Mouse (Mus musculus) liver (tissue): ENCODE results near the gene Vamp9.

Experiments
- DNase-seq: peaks from one replicate; pipeline ENCODE4 v3.0.0-alpha.2; 2020; ENCODE audit warnings: mixed read lengths

Vamp9 gene

DNA sequence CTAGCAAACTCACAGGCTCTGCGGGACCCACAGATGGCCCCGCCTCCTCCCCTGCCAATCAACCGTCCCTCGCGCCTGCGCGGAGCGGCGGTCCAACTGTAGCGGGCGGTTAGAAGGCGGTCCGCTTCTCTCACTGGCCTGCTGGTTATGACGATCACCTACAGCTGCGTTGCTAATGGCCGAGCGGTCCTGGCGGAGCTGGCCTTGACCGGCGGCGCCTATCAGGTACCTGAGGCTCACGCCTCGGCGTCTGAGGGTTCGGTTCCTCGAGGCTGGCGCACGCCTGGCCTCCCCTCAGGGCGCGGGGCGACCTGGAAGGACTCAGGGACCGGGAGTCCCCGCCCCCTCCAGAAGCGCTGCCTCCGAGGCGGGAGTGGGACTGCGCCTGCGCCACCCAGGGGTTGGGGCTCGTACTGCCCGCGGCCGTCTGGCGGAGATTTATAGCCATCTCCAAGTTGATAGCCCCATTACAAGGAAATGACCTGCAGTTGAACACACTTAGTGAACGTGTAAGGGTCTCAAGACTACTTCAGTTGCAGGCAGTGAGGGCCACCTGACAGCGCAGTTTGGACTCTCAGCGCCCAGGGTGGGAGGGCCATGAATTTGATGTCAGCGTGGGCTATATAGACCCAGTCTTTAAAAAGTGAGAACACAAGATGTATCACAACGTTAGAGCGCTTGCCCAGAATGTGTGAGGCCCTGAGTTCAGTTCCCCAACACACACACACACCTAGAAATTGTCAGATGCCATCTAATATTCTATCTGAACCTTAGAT lies at the start of gene Vamp9:
TSS of gene Vamp9 (plus strand) at position 74 of the 776 bp plus-strand sequence.
- DNase-seq, result peak; percentile 90

DNA sequence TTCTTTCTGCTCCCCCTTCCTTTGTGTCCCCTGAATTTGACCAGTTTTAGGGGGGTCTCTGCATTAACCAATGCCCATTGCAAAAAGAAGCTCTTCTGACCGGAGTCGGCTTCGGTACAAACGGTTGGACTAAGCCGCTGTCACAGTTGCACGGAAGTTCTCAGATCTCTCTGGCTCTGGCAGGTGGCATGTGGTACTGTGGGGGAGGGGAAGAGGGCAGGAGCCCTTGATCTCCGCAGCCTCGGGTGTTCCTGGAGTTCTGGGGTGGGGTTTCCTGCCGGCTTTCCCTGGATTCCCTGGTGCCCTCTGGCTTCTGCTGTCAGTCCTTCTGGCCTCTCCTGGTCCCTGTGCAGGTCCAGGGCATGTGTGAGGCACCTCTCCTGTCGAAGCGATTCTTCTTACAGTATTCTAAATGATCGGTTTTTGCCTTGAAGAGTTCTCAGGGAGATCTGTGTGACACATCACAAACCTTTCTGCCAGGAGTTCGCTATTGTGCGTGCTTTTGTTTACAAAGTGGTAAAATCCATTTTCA lies 48.9 kb upstream of the Vamp9 start:
- DNase-seq, result no peak

DNA sequence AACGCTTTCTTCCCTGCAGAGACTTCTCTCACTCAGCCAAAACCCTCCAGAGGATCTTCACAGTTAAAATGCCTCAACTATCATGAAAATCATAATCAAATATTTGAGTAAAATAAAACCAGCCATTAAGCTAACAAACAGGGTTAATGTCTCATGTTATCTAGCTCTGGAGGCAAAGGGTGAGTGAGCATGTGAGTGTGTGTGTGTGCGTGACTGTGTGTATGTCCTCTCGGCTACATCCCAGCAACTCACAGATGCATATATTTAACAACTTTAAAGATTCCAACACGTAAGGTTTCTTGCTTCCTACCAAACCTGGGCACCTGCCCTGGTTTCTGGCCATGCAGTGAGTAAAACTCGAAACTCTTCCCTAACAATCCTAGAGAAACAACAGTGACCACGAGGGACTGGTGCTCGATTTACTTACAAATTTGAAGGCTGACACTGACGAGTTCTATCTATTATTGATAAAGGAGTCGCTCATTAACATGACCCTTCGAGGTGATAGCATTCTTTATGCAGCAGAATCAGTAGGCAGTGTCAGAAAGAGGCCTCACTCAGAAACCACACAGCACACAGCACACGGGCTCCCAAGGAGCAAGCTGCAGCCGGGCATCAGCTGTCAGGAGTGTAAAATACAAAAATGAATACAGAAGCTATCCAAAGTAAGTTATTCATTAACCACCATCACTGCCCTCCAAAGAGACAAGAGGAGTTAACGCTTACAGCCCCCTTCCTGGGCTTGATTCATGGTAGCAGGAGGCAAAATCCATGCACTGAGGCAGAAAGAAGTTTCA lies 46.2 kb upstream of the Vamp9 start:
- no peak for DNase-seq

DNA sequence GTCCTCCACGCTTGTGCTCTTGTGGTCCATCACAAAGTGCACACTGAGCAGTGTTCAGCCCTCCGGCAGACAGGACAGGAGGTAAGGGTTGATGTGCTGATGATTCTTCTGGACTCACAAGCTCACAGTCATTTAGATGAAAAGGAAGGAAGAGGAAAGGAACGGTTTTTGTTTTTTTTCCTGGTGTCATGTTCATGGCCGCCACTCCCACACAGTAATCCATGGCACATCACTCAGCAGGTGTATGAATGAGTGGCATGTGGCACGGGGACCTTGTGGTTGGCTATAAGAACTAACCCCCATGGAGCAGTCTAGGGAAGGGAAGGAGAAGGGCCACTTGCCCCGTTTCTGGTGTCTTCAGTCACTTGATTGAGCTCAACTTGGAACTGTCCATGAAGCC lies 44.2 kb upstream of the Vamp9 start:
- DNase-seq, result no peak

DNA sequence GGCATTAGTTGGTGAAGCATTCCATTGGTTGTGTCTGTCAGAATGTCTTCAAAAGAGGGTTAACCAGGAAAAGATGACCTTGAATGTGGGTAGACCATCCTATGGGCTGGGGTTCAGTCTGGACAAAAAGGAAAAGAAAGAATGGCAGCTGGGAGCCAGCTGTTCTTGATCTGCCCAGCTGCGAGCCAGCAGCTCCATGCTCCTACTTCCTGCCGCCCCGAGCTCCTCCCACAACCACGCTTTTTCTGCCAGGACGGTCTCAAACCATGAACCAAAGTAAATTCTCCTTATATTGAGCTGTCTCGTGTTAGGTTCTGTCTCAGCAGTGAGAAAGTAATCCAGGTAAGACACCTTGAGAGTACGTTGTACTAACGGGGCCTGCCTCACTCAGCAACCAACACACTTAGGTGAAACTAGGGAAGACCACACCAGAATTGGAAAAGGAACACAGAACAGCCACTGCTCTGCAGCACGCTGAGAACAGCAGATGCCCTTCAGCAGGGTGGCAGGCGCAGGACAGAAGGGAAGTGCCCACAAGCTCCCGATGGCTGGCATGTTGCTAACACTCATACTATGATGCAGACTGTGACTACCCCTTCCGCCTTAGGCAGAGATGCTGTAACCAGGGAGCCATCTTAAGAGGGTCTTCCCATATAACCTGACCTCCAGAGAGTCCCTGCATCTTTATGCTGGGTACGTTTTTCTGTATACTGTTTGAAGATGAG lies 42.2 kb upstream of the Vamp9 start:
- no peak for DNase-seq

DNA sequence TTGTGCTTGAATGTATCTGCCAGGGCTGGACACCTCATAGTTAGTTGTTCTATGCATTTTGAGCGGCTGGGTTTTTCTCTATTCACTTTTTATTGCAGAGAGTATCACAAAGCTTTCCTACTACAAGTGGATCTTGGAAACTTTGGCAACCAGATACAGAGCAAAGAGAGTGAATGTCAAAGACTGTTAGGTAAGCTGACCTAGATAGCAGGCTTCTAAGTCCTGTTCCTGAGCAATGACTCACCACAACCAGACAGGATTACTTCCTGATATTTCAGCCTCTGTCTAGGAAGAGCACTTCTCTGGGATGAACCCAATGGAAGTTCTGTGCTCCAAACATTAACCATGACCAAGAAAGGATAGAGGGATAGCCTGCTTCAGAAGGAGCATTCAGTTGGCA lies 40.3 kb upstream of the Vamp9 start:
- no peak for DNase-seq

DNA sequence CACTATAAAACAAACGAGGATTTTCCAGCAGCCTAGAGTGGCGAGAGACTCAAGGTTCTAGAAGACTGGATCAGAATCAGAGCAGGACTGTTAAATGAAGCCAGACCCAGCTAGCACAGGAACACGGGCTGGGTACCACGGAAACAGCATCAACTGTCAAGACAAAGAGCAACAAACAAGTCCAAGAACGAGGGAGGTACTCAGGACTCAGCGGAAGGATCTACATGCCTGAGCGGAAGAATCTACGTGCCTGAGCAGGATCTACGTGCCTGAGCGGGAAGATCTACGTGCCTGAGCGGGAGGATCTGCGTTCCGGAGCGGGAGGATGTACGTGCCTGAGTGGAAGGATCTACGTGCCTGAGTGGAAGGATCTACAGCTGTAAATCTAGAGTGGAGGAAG lies 37.8 kb upstream of the Vamp9 start:
- DNase-seq, result no peak

DNA sequence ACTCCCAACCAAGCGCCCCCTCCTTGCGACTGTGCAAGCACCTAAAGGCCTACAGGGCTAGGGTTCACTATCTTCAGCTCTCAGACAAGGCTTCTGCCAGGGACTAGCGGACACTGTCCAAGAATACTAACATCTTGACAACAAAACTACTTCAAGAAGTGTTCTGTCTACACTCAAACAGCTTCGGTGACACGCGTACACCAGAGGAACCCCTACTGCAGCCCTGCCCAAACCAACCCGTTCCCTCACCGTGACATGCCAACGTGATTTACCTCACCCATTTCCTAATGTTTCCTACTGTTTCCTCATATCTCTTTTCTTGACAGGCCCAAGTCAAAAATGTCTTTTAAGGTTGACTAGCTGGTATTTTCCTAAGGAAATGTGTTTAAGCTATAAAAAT lies 37.1 kb upstream of the Vamp9 start:
- DNase-seq, result no peak

DNA sequence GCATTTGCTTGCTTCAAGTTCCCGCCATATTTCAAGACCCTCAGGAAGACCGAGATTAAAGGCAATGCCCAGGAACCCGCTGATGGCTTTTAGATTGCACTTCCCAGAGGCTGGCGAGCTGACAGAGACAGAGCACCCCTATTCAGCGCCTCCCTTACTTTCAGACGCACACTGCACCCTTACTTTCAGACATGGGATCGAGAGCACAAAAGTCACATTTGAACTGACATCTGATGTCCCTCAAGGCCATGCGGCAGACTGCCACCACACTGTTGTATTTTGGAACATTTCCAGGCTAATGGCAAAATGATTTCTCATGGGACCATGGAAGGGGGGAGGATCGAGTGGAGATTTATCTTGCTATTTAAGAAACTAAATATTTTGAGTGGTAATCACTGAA lies 28.5 kb upstream of the Vamp9 start:
- DNase-seq, result no peak

DNA sequence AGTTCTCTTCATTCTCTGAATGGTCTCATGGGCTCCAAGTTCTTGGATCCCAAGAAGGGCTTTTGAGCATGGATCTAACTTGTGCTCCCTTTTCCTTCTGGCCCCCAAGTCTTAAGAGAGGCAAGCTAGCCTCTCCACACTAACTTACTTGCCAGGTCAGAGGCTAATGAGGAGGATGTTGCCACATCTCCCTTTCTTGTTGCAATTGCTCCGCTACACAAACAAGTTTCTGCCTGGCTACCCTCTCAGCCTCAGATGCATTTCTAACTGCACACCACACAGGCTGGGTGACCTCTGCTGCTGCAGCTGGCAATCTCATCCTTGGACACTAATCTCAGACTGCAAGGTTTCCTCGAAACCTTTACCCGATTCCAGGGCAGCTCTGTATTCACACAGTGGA lies 23.6 kb upstream of the Vamp9 start:
- no peak for DNase-seq

DNA sequence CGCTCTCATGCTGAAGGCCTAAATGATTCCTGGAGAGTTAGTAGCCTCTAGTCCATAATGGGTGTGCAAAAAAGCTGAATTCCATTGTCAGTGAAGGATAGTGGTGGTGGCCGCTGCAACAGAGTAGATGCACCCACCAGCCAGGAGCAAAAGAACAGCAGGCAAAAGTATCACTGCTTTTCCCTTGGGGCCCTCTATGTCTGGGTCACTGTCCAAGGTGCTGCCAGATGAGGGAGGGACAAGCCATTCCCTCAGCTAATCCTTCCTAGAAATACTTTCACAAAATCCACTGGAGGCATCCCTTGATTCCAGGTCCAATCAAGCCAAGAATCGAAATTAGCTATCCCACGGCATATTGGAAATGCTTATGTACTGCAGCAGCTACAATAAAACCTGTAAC lies 22.0 kb upstream of the Vamp9 start:
- DNase-seq, result no peak

DNA sequence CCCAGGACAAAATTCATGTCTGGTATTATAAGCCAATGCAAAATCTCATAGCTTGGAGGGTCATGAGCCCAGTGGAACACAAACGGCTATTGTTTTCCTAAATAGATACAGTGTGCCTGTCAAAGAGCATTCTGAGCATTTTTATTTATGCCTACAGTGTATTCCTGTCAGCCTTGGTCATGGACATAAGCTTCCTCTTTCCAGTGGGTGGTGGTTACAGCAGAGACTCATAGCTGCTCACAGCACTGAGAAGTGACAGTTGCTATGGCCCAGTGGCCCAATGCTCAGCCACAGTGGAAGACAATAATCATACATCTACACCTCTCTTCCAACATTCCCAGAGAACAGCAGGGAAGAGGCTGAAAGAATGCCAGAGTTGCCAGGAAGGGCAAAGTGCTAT lies 18.9 kb upstream of the Vamp9 start:
- DNase-seq, result no peak

DNA sequence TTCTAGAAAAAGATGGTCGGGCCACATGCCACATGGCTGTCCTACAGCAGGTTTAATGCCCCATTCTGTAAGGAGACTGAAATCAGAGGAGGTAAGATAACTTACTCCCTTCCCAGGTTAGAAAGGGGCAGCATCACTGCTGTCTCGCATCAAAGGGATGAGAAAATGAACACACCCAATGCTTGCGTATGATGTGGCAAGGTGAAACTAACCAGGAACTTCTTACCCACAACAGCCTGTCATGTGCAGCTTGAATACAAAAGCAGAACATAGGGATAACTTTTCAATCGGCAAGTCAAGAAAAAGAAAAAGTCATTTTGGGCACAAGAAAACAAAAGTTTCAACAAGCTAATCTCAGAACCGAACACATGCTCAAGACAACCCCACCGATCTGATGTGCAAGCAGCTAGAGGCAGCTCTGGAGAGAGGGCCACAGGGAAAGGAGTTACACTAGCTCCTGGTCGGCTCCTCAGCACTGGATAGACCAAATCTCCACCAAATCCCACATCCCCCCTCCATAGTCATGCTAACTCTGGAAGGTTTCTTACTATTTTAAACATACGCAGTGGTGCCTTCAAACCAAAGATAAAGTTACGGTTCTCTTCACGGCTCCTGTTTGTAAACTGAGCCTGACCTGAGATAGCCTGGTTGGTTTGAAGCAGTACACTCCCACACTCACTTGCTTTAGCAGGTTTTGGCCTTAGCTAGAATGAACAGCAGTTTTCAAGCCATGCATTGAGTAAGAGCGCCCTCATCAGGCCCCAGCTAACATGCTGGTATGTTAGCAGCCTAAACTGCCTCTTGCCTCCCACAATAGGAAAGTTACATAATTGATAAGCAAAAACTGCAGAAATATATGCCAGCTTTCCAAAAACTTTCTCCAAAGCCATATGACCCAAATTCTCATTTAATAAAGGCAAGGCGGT lies 14.3 kb upstream of the Vamp9 start:
- peak; percentile 19 for DNase-seq

DNA sequence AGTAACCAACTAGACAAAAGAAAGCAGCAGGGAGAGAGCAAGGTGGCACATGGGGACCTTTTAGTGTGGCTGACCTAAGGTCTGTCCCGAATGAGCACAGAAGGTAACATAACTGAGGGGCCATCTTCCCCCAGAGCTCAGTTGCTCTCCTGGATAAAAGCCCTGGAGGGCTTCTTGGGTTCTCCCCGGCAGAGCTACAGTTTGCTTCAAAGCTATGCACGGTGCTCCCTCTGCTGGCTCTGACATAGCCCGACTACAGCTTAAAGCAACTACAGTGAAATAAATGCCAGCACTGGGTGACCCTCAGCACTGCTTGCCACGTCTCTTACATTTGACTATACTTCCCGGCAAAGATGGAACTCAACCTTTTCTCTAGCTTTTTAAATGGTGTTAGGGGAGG lies 6.0 kb upstream of the Vamp9 start:
- DNase-seq, result peak; percentile 48

DNA sequence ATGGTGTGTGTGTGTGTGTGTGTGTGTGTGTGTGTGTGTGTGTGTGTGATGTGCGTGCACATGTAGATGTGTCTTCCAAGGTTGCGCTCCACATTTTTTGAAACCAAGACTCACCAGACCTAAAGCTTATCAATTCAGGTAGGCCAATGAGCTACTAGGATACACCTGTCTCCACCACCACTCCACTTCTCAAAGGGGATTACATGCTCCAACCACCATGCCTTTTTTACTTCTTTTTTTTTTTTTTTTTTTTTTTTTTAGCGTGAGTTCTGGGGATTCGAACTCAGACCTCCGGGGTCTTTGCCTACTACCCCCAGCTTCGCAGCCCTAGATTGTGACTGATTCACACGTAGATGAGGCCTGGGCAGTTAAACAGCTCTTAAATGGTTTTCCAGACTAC lies 323 bp upstream of the Vamp9 start:
- DNase-seq, result no peak

DNA sequence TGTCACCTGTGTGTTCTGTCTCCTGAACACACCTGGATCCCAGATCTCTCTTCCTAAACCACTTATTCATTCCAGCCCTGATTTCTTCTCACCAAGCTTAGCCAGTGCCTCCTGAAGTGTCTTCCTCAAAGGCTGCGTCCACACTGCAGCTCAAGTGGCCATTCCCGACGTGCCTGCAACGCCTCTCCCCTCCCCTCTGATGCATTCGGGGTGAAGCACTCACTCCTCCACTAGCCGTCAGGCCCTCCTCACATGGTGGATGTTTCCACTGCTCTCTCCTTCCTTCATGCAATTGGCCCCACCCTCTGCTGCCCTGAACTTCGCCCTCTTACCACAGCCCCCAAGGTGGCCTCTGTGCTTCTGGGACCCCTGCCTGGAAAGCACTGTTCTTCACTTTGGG lies 9.4 kb downstream of the Vamp9 start:
- DNase-seq, result no peak

DNA sequence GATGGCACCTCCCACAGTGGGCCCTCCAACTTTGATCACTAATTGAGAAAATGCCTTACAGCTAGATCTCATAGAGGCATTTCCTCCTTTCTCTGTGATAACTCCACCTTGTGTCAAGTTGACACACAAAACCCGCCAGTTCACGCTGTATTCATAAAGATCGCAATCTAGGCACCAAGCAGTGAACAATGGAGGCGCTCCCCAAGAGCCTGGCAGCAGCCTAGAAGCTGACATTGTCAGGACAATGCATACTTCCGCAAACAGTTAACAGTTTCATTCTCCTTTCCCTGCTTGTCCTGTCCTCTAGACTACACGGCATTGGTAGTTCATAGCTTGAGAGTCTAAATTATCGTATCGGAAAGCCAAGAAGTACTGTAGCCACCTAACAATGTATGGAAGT lies 16.0 kb downstream of the Vamp9 start:
- no peak for DNase-seq

DNA sequence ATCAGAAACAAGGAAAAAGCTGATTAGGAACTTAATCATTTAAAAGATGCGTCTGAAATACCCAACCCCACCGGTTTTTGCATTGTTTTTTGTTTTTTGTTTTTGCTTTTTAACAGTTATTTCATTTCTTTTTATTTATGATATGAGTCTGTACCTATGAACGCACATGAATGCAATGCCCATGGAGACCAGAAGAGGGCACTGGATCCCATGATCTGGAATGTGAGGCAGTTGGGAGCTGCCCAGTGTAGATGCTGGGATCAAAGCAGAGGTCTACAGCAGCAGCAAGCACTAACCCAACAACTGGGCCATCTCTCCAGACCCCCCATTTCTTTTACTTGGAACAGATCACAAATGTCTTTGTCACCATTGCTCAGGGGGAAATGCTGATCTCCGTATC lies 21.9 kb downstream of the Vamp9 start:
- peak; percentile 65 for DNase-seq

DNA sequence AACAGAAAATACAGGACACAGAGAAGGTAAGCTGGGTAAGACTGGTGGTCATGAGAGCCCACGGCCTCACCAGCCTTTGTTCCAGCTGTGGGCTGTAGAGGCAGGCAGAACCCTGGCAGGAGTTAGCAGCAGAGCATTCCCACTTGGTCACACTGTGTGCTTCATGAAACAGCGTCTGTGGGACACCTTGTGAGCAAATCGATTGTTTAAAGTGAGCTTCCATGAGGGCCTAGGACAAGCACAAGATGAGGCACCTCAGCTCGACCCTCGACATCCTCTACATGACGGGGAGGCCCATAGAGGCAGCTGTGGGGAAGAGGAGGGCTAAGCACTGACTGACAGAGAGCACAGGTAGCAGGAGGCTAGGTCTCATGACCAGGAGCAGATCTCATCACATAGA lies 25.9 kb downstream of the Vamp9 start:
- DNase-seq, result no peak

DNA sequence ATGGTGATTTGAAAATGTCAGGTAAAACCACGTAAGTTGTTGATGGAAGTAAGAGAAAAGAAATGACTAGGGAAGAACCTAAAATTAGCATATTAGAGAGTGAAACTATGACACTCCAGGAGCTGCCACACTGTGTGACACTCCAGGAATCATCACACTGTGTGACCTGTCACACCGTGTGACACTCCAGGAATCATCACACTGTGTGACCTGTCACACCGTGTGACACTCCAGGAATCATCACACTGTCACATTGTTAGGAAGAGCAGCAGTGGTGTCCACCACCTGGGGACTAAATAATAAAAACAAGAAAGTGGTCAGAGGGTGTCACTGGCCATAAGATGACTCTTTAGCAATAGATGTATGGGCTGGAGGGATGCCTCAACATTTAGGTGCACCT lies 33.4 kb downstream of the Vamp9 start:
- no peak for DNase-seq

DNA sequence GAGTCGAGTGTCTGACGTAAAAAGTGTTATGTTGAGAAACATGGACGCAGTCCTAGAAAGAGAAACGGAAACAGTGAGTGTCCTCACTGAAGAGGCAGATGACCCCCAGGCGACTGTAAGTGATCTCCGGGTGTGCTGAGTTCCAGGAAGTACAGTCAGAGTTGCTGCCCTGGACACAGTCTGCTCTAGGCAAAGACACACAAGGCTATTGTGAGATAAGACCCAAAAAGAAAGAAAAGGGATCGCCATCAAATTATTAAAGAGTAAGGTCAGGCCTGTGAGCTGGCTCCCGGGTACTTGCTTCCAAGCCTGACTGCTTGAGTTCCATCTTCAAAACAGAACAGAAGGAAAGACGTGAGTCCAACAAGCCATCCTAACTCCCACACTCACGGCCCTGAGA lies 35.2 kb downstream of the Vamp9 start:
- DNase-seq, result no peak

DNA sequence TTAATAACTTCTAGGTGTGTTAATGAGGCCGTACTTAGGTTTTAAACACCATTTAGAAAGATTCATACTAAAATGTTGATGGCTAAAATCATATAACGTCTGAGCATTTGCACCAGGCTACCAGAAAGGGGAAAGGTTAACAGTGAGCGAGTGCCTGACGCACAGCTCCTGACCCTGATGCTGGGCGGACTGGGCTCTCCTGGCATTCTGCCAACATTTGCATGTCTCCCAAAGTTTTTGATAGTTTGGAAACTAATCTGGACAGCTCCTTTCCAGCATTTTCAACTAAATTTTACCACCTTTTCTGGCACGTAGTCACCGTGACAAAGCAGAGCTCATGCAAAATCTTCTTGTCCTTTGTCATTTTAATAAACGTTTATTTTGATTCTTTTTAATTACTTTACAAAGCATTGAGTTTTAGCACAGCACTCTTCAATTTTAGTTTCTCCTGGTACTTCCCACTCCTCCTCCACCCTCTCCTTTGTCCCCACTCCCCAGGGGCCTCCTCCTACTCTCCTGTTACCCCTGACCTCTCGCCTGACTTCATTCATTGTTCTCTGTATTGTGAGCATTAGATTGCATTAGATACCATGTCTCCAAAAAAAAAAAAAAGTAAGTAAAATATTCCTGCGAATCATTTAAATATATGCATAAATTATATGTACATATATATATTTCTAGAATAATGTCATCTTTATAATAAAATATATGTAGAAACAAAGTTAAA lies 35.9 kb downstream of the Vamp9 start:
- DNase-seq, result no peak
